Mouse (Mus musculus): Measurements from ENCODE around the gene Gpsm1.

Gene Gpsm1

DNA sequence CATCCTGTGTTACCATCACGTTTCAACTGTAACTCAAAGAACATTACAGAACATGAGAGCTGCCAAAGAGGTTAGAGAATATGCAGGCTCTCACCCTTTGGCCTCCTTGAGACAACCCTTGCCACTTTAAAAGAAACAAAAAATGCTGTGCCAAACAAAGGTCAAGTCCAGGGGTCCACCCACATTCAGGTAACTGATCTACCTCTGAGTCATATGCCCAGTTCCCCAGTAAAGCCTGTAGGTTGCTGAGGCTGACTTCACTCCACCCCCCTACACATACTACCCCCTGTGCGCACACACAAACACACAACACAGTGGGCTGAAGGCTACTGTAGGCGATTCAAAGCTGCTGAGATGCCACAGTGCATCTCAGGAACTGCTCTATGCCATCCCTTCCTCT lies 72.4 kb downstream of the Gpsm1 start:
- DNase-seq = no peak

DNA sequence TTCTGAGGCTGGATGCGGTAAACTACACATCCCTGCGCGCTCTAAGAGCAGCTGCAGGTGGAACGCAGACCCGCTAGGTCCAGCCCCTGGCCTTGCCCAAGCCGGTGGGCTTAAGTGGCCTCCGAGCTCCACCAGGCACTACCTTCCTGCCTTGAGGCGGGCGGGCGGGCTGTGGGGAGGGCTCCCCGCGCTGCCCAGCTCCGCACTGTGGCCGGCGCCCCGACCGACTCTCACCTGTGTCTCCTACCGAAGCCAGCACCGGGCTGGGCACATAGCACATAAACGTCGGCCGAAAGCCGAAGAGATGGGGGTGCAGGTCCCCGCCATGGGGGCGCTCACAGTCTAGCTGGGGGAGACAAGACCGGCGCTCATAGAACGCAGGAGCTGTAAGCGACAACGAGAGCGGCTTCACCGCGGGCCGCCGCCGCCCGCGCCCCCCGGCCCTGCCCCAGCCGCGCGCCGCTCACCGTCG lies 73.4 kb downstream of the Gpsm1 start:
- DNase-seq = no peak

- DNase-seq = peak; percentile 91
These were observed 73.9 kb downstream of the Gpsm1 start, which contains the start of the genes Entr1 and Pmpca for GRCm38 (mm10) chr2:26389154-26389690. Gene Entr1 (minus strand): TSS chr2:26389316. Gene Pmpca (plus strand): TSS chr2:26389339.

- no peak for DNase-seq
These were observed 75.6 kb downstream of the Gpsm1 start for GRCm38 (mm10) chr2:26390954-26391353.

DNA sequence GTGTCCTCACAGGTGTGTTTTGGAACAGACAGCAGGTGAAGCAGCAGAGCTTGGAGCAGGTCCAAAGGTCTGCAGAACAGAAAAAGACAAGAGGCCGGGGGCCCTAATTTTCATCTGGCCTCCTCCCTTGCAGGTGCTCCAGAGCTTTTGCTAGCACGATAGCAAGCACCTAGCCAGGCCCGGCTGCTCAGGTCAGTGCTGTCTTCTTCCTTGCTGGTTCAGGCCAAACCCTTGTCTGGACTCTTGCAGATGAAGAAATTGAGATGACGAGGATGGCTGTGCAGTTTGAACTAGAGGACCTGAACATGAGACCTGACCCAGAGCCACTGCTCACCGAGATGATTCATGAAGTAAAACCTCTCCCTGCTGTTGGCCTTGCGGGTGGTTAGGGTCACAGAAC lies 76.3 kb downstream of the Gpsm1 start:
- no peak for DNase-seq
